Mouse (Mus musculus) ES-Bruce4 (cell line): ENCODE data around the gene Akr7a5.

Experiments used
- CTCF ChIP-seq: IDR thresholded peaks from one replicate; pipeline ENCODE4 v1.8.1; 2011; ENCODE audit warnings: low read depth, low read length
- EP300 ChIP-seq: IDR thresholded peaks from 2 replicates; pipeline ENCODE4 v1.6.1; 2011; ENCODE audit warnings: low read depth, low read length; ENCODE audit not compliant: insufficient read depth
- POLR2A ChIP-seq: IDR thresholded peaks from one replicate; pipeline ENCODE4 v1.8.1; 2011; ENCODE audit warnings: low read length; ENCODE audit not compliant: insufficient read depth

DNA sequence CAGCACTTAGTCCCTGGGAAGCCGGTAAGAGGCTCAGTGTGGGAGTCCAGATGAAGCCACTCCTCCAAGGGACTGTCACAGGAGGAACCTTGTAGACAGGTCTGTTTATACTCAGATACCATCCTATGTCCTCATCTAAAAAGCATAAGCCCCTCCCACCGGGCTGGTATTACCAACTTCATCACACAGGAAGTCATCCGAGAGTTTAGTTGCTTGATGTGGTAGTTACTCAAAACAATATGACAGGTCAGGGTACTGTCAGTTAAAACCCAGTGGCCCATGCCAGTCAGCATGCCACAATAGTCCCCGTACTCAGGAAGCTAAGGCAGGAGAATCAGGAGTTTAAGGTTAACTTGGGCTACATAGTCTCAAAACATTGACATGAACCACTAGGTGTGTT is 9.2 kb downstream of the Akr7a5 start:
- TF ChIP-seq CTCF (no peak), POLR2A (no peak), EP300 (no peak)
